Mouse (Mus musculus) urinary bladder, adult 2 months (tissue): ENCODE measurements around the gene Ptgis. TPM values are rescaled to one million over a fixed set of nuclear protein-coding genes. Genes with fewer than 3 reads are reported as not detected.

Source experiments
- DNase-seq: peaks from one replicate; pipeline ENCODE4 v3.0.0; 2022; ENCODE audit warnings: low spot score
- polyA plus RNA-seq: library from polyadenylated mRNA; depleted of rRNA; stranded (reverse); fragments of >200 nt; gene quantifications from 2 replicates; pipeline ENCODE4 v1.2.3, GENCODE M21; 2012

Ptgis gene
- polyA plus RNA-seq, 1 experiment: 98.4 TPM

GRCm38 (mm10) chr2:167190076-167190399 is 50.4 kb downstream of the Ptgis start, which contains the start of gene Kcnb1:
Gene Kcnb1, minus strand, starts transcription at chr2:167190155.
- peak; percentile 62 for DNase-seq

GRCm38 (mm10) chr2:167189291-167190075 is 50.9 kb downstream of the Ptgis start:
- no peak for DNase-seq

GRCm38 (mm10) chr2:167188315-167189207 is 51.8 kb downstream of the Ptgis start:
- DNase-seq: peak; percentile 74

DNA sequence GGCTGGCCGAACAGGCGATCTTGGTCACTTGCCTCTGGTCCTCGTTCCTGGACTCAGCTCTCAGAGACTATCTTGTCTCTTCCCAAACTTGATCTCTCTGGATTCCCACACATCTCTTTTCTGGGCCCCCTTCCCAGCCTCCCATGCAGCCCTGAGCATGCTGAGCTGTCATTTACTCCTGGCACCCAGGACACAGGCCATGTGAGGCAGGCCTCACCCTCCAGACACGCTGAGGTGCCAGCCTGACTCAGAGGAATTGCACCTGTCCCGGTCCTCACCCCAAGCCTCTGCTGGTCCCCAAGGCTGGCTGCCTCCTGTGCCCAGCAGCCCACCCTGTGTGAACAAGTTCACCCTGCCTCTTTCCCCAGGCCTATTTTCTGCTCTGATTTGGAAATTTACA is 53.3 kb downstream of the Ptgis start:
- no peak for DNase-seq

DNA sequence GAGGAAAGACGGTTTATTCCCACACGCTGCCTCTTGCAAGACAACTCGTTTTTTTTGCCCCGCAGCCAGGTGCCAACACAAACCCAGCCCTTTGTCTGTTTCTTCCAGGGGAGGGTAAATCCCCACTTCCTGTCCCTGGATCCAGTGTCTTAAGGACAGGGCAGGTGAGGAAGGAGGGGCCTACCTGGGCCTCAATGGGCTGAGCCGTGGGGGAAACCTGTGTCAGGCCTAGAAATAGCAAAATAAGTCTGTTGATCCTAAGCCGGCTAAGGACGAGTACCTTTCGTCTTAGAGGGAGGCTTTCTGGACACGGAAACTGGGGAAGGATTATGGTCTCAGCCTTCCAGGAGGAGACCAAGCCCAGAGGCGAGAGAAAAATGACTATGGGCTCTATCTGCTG is 53.9 kb downstream of the Ptgis start:
- DNase-seq: no peak

GRCm38 (mm10) chr2:167186003-167186402 is 54.4 kb downstream of the Ptgis start:
- DNase-seq: no peak

GRCm38 (mm10) chr2:167185432-167185831 is 55.0 kb downstream of the Ptgis start:
- DNase-seq: no peak

GRCm38 (mm10) chr2:167181662-167182389 is 58.6 kb downstream of the Ptgis start:
- no peak for DNase-seq

GRCm38 (mm10) chr2:167181096-167181495 is 59.3 kb downstream of the Ptgis start:
- no peak for DNase-seq

DNA sequence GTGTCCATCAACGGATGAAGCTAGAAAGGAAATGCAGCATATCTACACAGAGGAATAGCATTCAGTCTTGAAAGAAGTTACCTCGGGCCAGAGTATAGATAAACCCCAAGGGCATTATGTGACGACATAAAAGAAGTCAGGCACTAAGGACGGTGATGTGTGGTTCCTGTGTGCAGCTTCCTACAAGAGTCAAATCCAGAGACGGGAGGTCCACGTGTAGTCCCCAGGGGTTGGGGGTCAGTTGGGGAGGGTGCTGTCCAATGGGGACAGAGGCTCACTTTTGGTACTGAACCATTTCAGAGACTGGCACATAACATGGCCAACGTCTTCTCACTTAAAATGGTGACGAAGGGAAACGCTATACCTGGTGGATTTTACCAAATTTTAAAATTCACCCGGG is 61.1 kb downstream of the Ptgis start:
- DNase-seq: no peak

DNA sequence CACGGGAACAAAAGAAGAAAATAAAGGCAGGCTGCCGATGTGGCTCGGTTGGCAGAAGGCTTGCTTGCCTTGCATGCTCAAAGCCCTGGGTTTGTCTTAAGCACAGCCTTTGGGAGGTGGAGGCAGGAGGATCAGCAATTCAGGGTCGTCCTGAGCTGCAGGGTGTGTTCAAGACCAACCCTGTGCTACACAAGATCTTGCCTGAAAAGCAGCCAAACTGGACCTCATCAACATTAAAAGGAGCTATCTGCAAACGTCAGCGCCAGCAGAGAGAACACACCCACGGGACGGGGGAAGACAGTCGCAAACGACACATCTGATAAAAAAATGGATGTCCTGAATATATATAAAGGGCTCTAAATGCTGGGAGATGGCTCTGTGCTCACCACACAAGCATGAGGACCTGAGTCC is 63.2 kb downstream of the Ptgis start:
- DNase-seq: no peak

DNA sequence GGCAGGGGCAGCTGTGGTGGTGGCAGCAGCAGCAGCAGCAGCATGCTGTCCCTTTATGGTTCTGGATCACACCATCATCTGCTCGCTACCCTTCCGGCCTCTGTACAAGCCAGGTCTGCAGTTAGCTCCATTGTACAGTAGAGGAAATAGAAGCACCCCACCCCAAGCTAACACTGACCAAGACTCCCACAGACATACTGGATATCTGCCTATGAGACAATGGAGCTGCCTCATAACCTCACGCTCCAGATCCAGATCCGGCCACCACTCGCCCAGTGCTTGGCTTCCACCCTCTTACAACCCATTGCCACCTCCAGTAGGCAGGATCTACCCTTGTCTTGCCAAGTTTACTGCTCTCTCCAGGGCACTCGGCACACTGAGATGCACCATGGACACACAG is 65.1 kb downstream of the Ptgis start:
- no peak for DNase-seq

DNA sequence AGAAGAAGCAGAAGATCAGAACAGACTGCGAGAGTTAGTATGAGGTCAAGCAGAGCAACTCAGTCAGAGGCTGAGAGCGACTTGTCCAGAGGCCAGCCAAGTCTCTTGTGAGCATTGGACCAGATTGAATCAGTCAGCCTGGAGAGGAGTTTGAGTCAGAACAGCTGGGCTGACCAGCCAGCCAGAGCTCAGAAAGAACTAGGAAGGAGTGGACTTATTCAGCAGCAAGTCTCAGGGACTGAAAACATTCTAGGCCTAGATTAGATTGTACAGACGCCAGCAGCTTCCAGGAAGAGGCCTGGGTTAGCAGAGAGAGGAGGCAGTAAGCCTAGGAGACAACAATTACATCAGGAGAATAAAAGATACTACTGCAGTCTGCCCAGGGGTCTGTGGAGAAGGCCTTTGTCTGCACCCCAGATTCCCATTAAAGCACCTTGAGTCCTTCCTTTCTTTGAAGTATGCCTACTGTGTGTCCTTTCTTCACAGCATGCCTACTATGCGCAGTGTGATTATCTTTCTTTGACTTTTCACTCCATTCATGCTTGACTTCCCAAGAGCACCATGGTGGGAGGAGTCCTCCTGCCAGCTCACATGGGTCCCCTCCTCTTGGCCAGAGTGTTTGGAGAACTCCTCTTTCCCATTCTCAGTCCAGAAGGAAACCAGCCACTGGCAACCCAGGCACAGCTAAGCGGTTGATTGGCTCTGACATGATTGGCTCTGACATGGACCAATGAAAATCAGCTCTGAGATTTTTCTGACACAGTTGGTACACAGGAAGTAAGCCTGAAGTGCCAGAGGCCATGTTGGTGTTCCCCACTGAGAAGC is 67.1 kb downstream of the Ptgis start:
- no peak for DNase-seq

GRCm38 (mm10) chr2:167167515-167168212 is 72.7 kb downstream of the Ptgis start:
- DNase-seq: no peak

DNA sequence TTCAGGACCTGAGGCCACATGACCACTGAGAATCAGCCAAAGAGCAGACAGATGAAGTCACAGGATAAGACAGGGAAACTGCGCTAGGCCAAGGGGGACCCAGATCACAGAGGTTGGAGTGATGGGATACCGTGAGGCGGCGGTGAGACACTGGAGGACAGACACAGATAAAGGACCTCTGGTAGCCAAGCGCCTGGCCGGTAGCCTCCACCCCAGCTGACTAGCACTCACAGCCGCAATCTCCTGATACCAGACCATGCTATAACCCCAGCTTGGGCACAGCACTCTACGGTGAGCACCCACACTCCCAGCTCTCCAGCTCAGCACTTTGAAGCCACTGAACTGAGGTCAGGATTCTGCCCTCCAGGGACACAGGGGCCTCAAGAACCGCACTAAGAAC is 76.8 kb downstream of the Ptgis start:
- no peak for DNase-seq

GRCm38 (mm10) chr2:167163134-167163533 is 77.3 kb downstream of the Ptgis start:
- no peak for DNase-seq

DNA sequence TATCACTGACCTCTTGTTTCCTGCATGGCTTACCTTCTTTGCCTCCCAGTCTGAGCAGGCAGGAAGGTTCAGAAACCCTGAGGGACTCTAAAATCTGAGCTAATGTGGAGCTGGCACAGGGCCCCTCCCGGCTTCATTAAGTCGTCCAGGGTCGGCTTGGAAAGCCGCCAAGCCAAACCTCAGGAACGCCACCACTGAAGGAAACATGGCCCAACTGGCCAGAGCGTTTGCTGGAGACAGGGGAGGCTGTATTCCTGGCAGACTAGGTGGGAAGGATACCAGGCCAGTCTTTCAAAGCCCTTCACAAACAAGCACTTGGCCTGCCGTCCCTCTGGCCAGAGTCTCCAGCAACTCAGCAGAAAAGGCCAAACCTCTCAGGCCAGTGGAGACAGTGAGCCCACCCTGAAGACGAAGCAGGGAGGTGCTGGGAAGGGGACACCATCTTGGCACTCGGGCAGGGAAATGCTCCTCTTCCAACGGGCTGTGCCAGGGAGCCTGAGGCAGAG is 77.8 kb downstream of the Ptgis start:
- DNase-seq: no peak

DNA sequence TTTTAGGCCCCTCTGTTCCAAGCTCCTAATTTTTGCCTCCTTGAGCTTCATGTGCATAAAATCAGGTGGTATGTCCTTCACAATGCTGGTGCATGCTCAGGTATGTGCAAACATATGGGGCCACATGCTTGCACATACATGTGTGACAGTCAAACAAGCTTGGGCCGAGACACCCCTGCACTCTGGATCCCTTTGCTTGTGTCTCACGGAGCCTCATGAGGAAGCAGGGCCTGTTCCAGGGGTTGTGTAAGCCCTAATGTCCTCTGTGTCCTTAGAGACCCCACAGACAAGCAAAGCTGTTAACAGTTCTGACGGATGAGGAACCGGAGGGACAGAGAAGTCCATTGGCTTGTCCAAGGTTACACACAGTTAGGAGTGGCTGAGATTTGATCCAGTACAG is 80.7 kb downstream of the Ptgis start:
- no peak for DNase-seq

- no peak for DNase-seq
Measured at GRCm38 (mm10) chr2:167158780-167159179, 81.6 kb downstream of the Ptgis start.

- DNase-seq: no peak
Measured at GRCm38 (mm10) chr2:167156118-167156715, 84.2 kb downstream of the Ptgis start.
